Mouse (Mus musculus): ENCODE measurements around the gene Rnf224. TPM values are rescaled to one million over a fixed set of nuclear protein-coding genes. Genes with fewer than 3 reads are reported as not detected.
A peak's percentile ranks its signal among the peaks of the same experiment; 100 is the strongest.

The Rnf224 gene
- total and polyA plus RNA-seq, 3 experiments, result 0.10 TPM; not detected in 2

DNA sequence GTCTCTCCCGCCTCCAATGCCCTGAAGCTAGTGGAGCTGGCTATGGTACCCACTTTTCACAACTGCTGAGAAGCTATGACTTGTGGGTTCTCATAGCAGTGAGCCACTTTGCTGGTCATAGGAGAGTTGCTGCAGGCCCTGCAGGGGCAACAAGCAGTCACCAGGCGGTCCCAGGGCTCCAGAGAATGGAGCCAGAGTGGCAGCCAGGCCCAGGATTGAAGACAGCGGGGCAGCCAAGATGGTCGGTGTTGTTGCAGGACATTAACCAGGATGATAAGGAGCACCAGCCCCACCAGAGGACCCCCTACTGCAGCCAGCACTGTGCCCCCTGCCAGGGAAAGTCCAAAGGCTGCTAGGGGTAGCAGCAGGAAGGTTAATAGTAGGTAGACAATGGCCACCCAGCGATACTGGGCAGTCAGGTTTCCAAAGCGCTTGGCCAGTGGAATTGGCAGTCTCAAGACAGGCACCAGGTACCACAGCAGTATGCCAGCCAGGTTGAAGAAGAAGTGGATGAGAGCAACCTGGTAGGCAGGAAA, 7.5 kb downstream of the Rnf224 start:
- H3K27ac ChIP-seq (ENCODE audit: control insufficient read depth, low read depth, low read length), result peak overlapping the region; percentile 12
- peak overlapping the region; percentile 49 for H3K9ac ChIP-seq (ENCODE audit: control insufficient read depth, low read depth, low read length, poor library complexity, severe bottlenecking)
- DNase-seq (ENCODE audit: low read depth, low spot score), result no peak
- H3K9me3 ChIP-seq (replicated peaks; ENCODE audit: insufficient read depth, low read length), result no peaks in the 10 kb centered on the region
- peaks cover 7% of the 10 kb centered on the region for H3K79me2 ChIP-seq (ENCODE audit: control insufficient read depth, insufficient read depth, low read length, poor library complexity)
- no peaks in the 10 kb centered on the region for H3K27me3 ChIP-seq (ENCODE audit: control insufficient read depth in 1 of 2, insufficient read depth in 2 of 2, low read length in 2 of 2)
- H3K4me1 ChIP-seq (ENCODE audit: control insufficient read depth in 1 of 2, insufficient read depth in 2 of 2, low read length in 2 of 2), result peaks cover 12 to 31% of the 10 kb centered on the region in 2 experiments; a peak in 3 of 4 replicates
- H3K4me3 ChIP-seq (ENCODE audit: control insufficient read depth in 1 of 2, insufficient read depth in 1 of 2, low read depth in 2 of 2, low read length in 2 of 2), result peak overlapping the region; percentile 3 to 50; a peak in 3 of 4 replicates
- peaks cover 0 to 14% of the 10 kb centered on the region in 2 experiments; a peak in 2 of 4 replicates for H3K36me3 ChIP-seq (ENCODE audit: control insufficient read depth in 1 of 2, insufficient read depth in 2 of 2, low read length in 2 of 2)
- TF ChIP-seq UBTF (IDR thresholded peaks at IDR 0.05; ENCODE audit: borderline replicate concordance, insufficient read depth, low read depth, low read length), result no peak
- TF ChIP-seq EP300 (IDR thresholded peaks at IDR 0.05; ENCODE audit: low read depth in 1 of 2, low read length in 2 of 2), result no peak
- TF ChIP-seq MAZ (IDR thresholded peaks at IDR 0.05; ENCODE audit: low read depth, low read length), result no peak
- no peak for TF ChIP-seq ZMIZ1 (IDR thresholded peaks at IDR 0.05; ENCODE audit: low read depth, low read length)
- no peak for TF ChIP-seq TCF12 (IDR thresholded peaks at IDR 0.05; ENCODE audit: low read depth, low read length)
- TF ChIP-seq RCOR1 (IDR thresholded peaks at IDR 0.05; ENCODE audit: low read depth, low read length), result no peak
- no peak for TF ChIP-seq TAL1 (IDR thresholded peaks at IDR 0.05; ENCODE audit: low read length)
- TF ChIP-seq GATA1 (IDR thresholded peaks at IDR 0.05; ENCODE audit: low read depth, low read length), result no peak
- no peak for TF ChIP-seq MEF2A (IDR thresholded peaks at IDR 0.05; ENCODE audit: extremely low read depth, insufficient replicate concordance, low read depth, low read length, poor library complexity, severe bottlenecking)
- TF ChIP-seq USF2 (IDR thresholded peaks at IDR 0.05; ENCODE audit: borderline replicate concordance in 1 of 2, insufficient read depth in 1 of 2, low read depth in 1 of 2, low read length in 2 of 2), result no peak
- TF ChIP-seq TBP (IDR thresholded peaks at IDR 0.05; ENCODE audit: low read depth, low read length), result no peak
- TF ChIP-seq CTCF (IDR thresholded peaks at IDR 0.05 in 2 of 3, conservative IDR thresholded peaks at IDR 0.05 in 1 of 3; ENCODE audit: control insufficient read depth in 1 of 3, insufficient read depth in 1 of 3, low read depth in 2 of 3, low read length in 3 of 3, poor library complexity in 1 of 3, severe bottlenecking in 1 of 3), result no peak
- TF ChIP-seq NRF1 (IDR thresholded peaks at IDR 0.05; ENCODE audit: insufficient read depth, low read depth, low read length, poor library complexity, severe bottlenecking), result no peak

GRCm38 (mm10) chr2:25228431-25228889, 8.1 kb downstream of the Rnf224 start:
- Histone ChIP-seq H3K27ac (ENCODE audit: control insufficient read depth, low read depth, low read length) (peak overlapping the region; percentile 72), H3K4me1 (ENCODE audit: control insufficient read depth in 1 of 2, insufficient read depth in 2 of 2, low read length in 2 of 2) (peaks cover 7 to 26% of the 10 kb centered on the region in 2 experiments; a peak in 3 of 4 replicates), H3K36me3 (ENCODE audit: control insufficient read depth in 1 of 2, insufficient read depth in 2 of 2, low read length in 2 of 2) (peaks cover 4 to 12% of the 10 kb centered on the region in 2 experiments), H3K27me3 (ENCODE audit: control insufficient read depth in 1 of 2, insufficient read depth in 2 of 2, low read length in 2 of 2) (no peaks in the 10 kb centered on the region), H3K9ac (ENCODE audit: control insufficient read depth, low read depth, low read length, poor library complexity, severe bottlenecking) (peak overlapping the region; percentile 66), H3K4me3 (ENCODE audit: control insufficient read depth in 1 of 2, insufficient read depth in 1 of 2, low read depth in 2 of 2, low read length in 2 of 2) (peak overlapping the region; percentile 48 to 67), H3K9me3 (replicated peaks; ENCODE audit: insufficient read depth, low read length) (no peaks in the 10 kb centered on the region), H3K79me2 (ENCODE audit: control insufficient read depth, insufficient read depth, low read length, poor library complexity) (peaks cover 13% of the 10 kb centered on the region)
- peak; percentile 94 for DNase-seq (ENCODE audit: low read depth, low spot score)
- TF ChIP-seq JUND (IDR thresholded peaks at IDR 0.05; ENCODE audit: low read depth, low read length) (no peak), ZNF384 (IDR thresholded peaks at IDR 0.05; ENCODE audit: low read depth, low read length) (no peak), MYB (IDR thresholded peaks at IDR 0.05; ENCODE audit: low read depth, low read length) (no peak), ELF1 (IDR thresholded peaks at IDR 0.05; ENCODE audit: low read depth, low read length) (peak; percentile 73), BHLHE40 (IDR thresholded peaks at IDR 0.05; ENCODE audit: borderline replicate concordance, low read depth, low read length) (0 out of 2 replicates have a peak, but pooled peaks have one; percentile 55), ZMIZ1 (IDR thresholded peaks at IDR 0.05; ENCODE audit: low read depth, low read length) (0 out of 2 replicates have a peak, but pooled peaks have one; percentile 27), MYC (IDR thresholded peaks at IDR 0.05; ENCODE audit: low read depth, low read length) (0 out of 2 replicates have a peak, but pooled peaks have one; percentile 52), USF2 (IDR thresholded peaks at IDR 0.05; ENCODE audit: borderline replicate concordance in 1 of 2, insufficient read depth in 1 of 2, low read depth in 1 of 2, low read length in 2 of 2) (no peak), ETS1 (IDR thresholded peaks at IDR 0.05; ENCODE audit: low read depth, low read length) (no peak), RCOR1 (IDR thresholded peaks at IDR 0.05; ENCODE audit: low read depth, low read length) (no peak), TAL1 (IDR thresholded peaks at IDR 0.05; ENCODE audit: low read length) (no peak), ZKSCAN1 (IDR thresholded peaks at IDR 0.05; ENCODE audit: low read depth, low read length) (no peak), POLR2A (IDR thresholded peaks at IDR 0.05; ENCODE audit: control insufficient read depth in 1 of 2, insufficient read depth in 1 of 2, low read depth in 1 of 2, low read length in 2 of 2, poor library complexity in 1 of 2) (peak in 1 of 2 experiments; percentile 35; a peak in 1 of 4 replicates), TCF12 (IDR thresholded peaks at IDR 0.05; ENCODE audit: low read depth, low read length) (0 out of 2 replicates have a peak, but pooled peaks have one; percentile 29), NRF1 (IDR thresholded peaks at IDR 0.05; ENCODE audit: insufficient read depth, low read depth, low read length, poor library complexity, severe bottlenecking) (no peak), E2F4 (IDR thresholded peaks at IDR 0.05; ENCODE audit: borderline replicate concordance, low read depth, low read length) (no peak), EP300 (IDR thresholded peaks at IDR 0.05; ENCODE audit: low read depth in 1 of 2, low read length in 2 of 2) (no peak; a peak in 1 of 4 replicates), CHD1 (IDR thresholded peaks at IDR 0.05; ENCODE audit: low read depth, low read length) (no peak), TBP (IDR thresholded peaks at IDR 0.05; ENCODE audit: low read depth, low read length) (peak; percentile 62), MAFK (IDR thresholded peaks at IDR 0.05; ENCODE audit: borderline replicate concordance, low read depth, low read length) (no peak), NELFE (IDR thresholded peaks at IDR 0.05; ENCODE audit: low read depth, low read length) (peak; percentile 21), GATA1 (IDR thresholded peaks at IDR 0.05; ENCODE audit: low read depth, low read length) (no peak), CTCF (IDR thresholded peaks at IDR 0.05 in 2 of 3, conservative IDR thresholded peaks at IDR 0.05 in 1 of 3; ENCODE audit: control insufficient read depth in 1 of 3, insufficient read depth in 1 of 3, low read depth in 2 of 3, low read length in 3 of 3, poor library complexity in 1 of 3, severe bottlenecking in 1 of 3) (peak; percentile 72 to 96 (median 93))
